Mouse (Mus musculus) layer of hippocampus, postnatal 36 days (tissue): ENCODE data around the gene 1700023F06Rik. TPM values are rescaled to one million over a fixed set of nuclear protein-coding genes. Genes with fewer than 3 reads are reported as not detected.
A peak's percentile ranks its signal among the peaks of the same experiment; 100 is the strongest.

Experiments
- DNase-seq, 2 experiments: peaks; one replicate each; pipeline ENCODE4 v3.0.0; 2022
- total RNA-seq, 2 experiments: library from RNA; stranded (reverse); gene quantifications; 2 replicates each; pipeline ENCODE4 v1.2.3; 2021

Gene 1700023F06Rik
- total RNA-seq: 1 to 10 TPM; 1.5 to 2.3 TPM

- DNase-seq: no peak
Observed at GRCm38 (mm10) chr11:103208458-103208857, at the start of gene 1700023F06Rik. Gene 1700023F06Rik (minus strand): TSS chr11:103208558.

- no peak for DNase-seq
Observed at GRCm38 (mm10) chr11:103257938-103258481, 49.7 kb upstream of the 1700023F06Rik start.

GRCm38 (mm10) chr11:103253605-103254004 lies 45.2 kb upstream of the 1700023F06Rik start:
- DNase-seq: no peak

GRCm38 (mm10) chr11:103252380-103252779 lies 44.0 kb upstream of the 1700023F06Rik start:
- no peak for DNase-seq

- no peak for DNase-seq
Observed at GRCm38 (mm10) chr11:103250324-103250723, 42.0 kb upstream of the 1700023F06Rik start.

- DNase-seq: no peak
Observed at GRCm38 (mm10) chr11:103249509-103249908, 41.2 kb upstream of the 1700023F06Rik start.

GRCm38 (mm10) chr11:103248837-103249236 lies 40.5 kb upstream of the 1700023F06Rik start:
- DNase-seq: no peak

GRCm38 (mm10) chr11:103247504-103248177 lies 39.3 kb upstream of the 1700023F06Rik start:
- DNase-seq: peak; percentile 64

GRCm38 (mm10) chr11:103246731-103247290 lies 38.5 kb upstream of the 1700023F06Rik start:
- DNase-seq: no peak

- peak; percentile 33 to 37 for DNase-seq
Observed at GRCm38 (mm10) chr11:103246081-103246730, 37.8 kb upstream of the 1700023F06Rik start.

- no peak for DNase-seq
Observed at GRCm38 (mm10) chr11:103244856-103245255, 36.5 kb upstream of the 1700023F06Rik start.

- DNase-seq: no peak
Observed at GRCm38 (mm10) chr11:103240740-103241139, 32.4 kb upstream of the 1700023F06Rik start.

GRCm38 (mm10) chr11:103237757-103238156 lies 29.4 kb upstream of the 1700023F06Rik start:
- DNase-seq: no peak

GRCm38 (mm10) chr11:103236903-103237302 lies 28.5 kb upstream of the 1700023F06Rik start:
- DNase-seq: no peak

GRCm38 (mm10) chr11:103236431-103236830 lies 28.1 kb upstream of the 1700023F06Rik start:
- no peak for DNase-seq

- no peak for DNase-seq
Observed at GRCm38 (mm10) chr11:103235702-103236101, 27.3 kb upstream of the 1700023F06Rik start.

- DNase-seq: no peak
Observed at GRCm38 (mm10) chr11:103234447-103234846, 26.1 kb upstream of the 1700023F06Rik start.

- peak; percentile 75 to 77 for DNase-seq
Observed at GRCm38 (mm10) chr11:103232966-103233365, 24.6 kb upstream of the 1700023F06Rik start.

- no peak for DNase-seq
Observed at GRCm38 (mm10) chr11:103231367-103231766, 23.0 kb upstream of the 1700023F06Rik start.

GRCm38 (mm10) chr11:103230626-103231025 lies 22.3 kb upstream of the 1700023F06Rik start:
- DNase-seq: no peak

GRCm38 (mm10) chr11:103229608-103230007 lies 21.2 kb upstream of the 1700023F06Rik start:
- DNase-seq: no peak

- no peak for DNase-seq
Observed at GRCm38 (mm10) chr11:103223951-103224456, 15.6 kb upstream of the 1700023F06Rik start.

- DNase-seq: no peak
Observed at GRCm38 (mm10) chr11:103223444-103223843, 15.1 kb upstream of the 1700023F06Rik start.
